Mouse (Mus musculus) embryonic facial prominence, embryonic 14.5 days (tissue): ENCODE results near the gene Psg16. TPM values are rescaled to one million over a fixed set of nuclear protein-coding genes. Genes with fewer than 3 reads are reported as not detected.
"Not testable (repeated sequence)": the region's sequence is repeated elsewhere in the genome, so short reads cannot be mapped to it uniquely, and the experiment has no call there.

Experiments used
- ATAC-seq: fragments of 200-750 bp; cut with Nextera tagmentation; 2 replicates; pipeline ENCODE4 v1.8.0; 2017; ENCODE audit warnings: low read depth, moderate number of reproducible peaks, moderate TSS enrichment
- DNase-seq: peaks from one replicate; pipeline ENCODE4 v3.0.0-alpha.2; 2015; ENCODE audit warnings: low spot score
- H3K27ac ChIP-seq: fragments of 300-500 bp; sonication (generic); replicated peaks from 2 replicates; pipeline ENCODE4 v1.5.1; 2014; ENCODE audit warnings: low read depth, mild to moderate bottlenecking, low read length, moderate library complexity
- H3K27me3 ChIP-seq: fragments of 300-500 bp; sonication (generic); replicated peaks from 2 replicates; pipeline ENCODE4 v1.6.1; 2014; ENCODE audit warnings: low read length; ENCODE audit not compliant: control insufficient read depth, insufficient read depth
- H3K36me3 ChIP-seq: fragments of 300-500 bp; sonication (generic); 2 replicates; pipeline ENCODE4 v1.6.1; 2014; ENCODE audit warnings: low read length, mixed read lengths; ENCODE audit not compliant: control insufficient read depth, insufficient read depth
- H3K4me1 ChIP-seq: fragments of 300-500 bp; sonication (generic); 2 replicates; pipeline ENCODE4 v1.6.1; 2014; ENCODE audit warnings: antibody characterized with exemption, low read length; ENCODE audit not compliant: control insufficient read depth, insufficient read depth
- H3K4me2 ChIP-seq: fragments of 300-500 bp; sonication (generic); 2 replicates; pipeline ENCODE4 v1.6.1; 2014; ENCODE audit warnings: low read depth, mild to moderate bottlenecking, low read length, moderate library complexity, mixed read lengths
- H3K4me3 ChIP-seq: fragments of 300-500 bp; sonication (generic); 2 replicates; pipeline ENCODE4 v1.5.1; 2014; ENCODE audit warnings: low read depth, mild to moderate bottlenecking, low read length
- H3K9ac ChIP-seq: fragments of 300-500 bp; sonication (generic); 2 replicates; pipeline ENCODE4 v1.6.1; 2014; ENCODE audit warnings: low read depth, mild to moderate bottlenecking, low read length, moderate library complexity, mixed read lengths
- H3K9me3 ChIP-seq: fragments of 300-500 bp; sonication (generic); 2 replicates; pipeline ENCODE4 v1.6.1; 2016; ENCODE audit warnings: low read length; ENCODE audit not compliant: control insufficient read depth
- WGBS: fragments of 180-500 bp; shearing (Covaris S2); extraction: QIAGEN DNeasy Blood & Tissue Kit; methylation state at CpG from one replicate; pipeline ENCODE4 v1.1.7; 2014; 5-methylcytosine and 5-hydroxymethylcytosine counted together
- polyA plus RNA-seq: library from polyadenylated mRNA; unstranded; fragments of >200 nt; fragmentation: Nextera tagmentation; extraction: Ambion mirVana; gene quantifications from 2 replicates; pipeline ENCODE4 v1.2.1, GENCODE M21; 2014

Gene Psg16
- polyA plus RNA-seq, 1 experiment from 2014 or later, result 0.11 TPM

DNA sequence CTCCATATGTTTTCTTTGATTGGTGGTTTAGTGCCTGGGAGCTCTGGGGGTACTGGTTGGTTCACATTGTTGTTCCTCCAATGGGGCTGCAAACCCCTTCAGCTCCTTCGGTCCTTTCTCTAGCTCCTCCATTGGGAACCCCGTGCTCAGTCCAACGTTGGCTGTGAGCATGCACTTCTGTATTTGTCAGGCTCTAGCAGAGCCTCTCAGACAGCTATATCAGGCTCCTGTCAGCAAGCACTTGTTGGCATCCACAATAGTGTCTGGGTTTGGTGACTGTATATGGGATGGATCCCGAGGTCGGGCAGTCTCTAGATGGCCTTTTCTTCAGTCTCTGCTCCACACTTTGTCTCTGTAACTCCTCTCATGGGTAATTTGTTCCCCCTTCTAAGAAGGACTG is 6.2 kb upstream of the Psg16 start:
- WGBS, result 62% methylated on average over 5 of the region's 5 CpGs
- not testable (repeated sequence) for DNase-seq

DNA sequence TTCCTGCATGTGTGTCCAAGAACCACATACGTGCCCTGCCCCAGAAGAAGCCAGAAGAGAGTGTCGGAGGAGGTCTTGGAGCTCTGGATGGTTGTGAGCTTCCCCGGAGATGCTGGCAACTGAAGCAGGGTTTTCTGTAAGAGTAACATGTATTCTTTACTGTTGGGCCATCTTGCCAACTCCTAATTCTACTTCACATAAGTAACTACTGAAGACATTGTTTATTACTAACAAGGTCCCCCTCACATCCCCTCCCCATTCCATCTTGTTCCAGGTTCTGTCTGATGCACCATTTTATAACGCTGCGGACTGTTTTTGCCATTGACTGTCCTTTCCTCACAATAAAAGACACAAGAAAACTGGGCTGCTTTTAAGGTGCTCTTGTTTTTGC is 332 bp upstream of the Psg16 start:
- H3K9ac ChIP-seq, result no peak overlapping the region
- no peak overlapping the region for H3K4me3 ChIP-seq
- H3K27me3 ChIP-seq, result no peaks in the 10 kb centered on the region
- H3K36me3 ChIP-seq, result no peaks in the 10 kb centered on the region
- no peaks in the 10 kb centered on the region for H3K4me1 ChIP-seq
- no peak for DNase-seq
- no peak overlapping the region for H3K27ac ChIP-seq
- WGBS, result 60% methylated on average over 5 of the region's 5 CpGs
- no peak overlapping the region for H3K4me2 ChIP-seq
- H3K9me3 ChIP-seq, result no peaks in the 10 kb centered on the region
- ATAC-seq, result no peak

More for the DNA sequence above, 6.2 kb upstream of the Psg16 start:
- H3K4me2 ChIP-seq, H3K36me3 ChIP-seq, H3K27ac ChIP-seq, H3K27me3 ChIP-seq, H3K9ac ChIP-seq, H3K4me1 ChIP-seq, H3K9me3 ChIP-seq, ATAC-seq, H3K4me3 ChIP-seq: not testable (repeated sequence)

DNA sequence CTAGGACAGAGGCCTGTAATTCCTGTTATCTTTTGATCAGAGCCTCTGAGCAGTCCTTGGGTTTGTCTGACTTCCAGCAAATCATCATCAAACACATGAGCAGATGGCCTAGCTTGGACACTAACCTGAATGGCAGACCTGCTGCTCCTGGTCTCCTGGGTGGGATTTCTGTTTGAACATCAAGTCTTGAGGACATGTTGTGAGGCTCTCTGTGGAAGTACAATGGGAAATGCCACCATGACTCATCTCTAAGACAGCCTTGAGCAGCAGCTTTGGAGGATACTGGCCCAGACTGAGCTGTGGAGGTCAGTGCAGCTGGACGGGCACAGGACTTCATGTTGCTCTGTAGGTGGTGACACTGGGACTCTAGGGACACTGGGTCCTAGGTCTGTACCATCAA is 2.7 kb downstream of the Psg16 start:
- Histone ChIP-seq H3K27ac (no peak overlapping the region), H3K9ac (no peak overlapping the region), H3K4me2 (no peak overlapping the region), H3K9me3 (no peaks in the 10 kb centered on the region), H3K36me3 (no peaks in the 10 kb centered on the region), H3K4me1 (no peaks in the 10 kb centered on the region), H3K27me3 (no peaks in the 10 kb centered on the region), H3K4me3 (no peak overlapping the region)
- DNase-seq, result no peak
- 100% methylated on average over 1 of the region's 1 CpGs for WGBS
- no peak for ATAC-seq

DNA sequence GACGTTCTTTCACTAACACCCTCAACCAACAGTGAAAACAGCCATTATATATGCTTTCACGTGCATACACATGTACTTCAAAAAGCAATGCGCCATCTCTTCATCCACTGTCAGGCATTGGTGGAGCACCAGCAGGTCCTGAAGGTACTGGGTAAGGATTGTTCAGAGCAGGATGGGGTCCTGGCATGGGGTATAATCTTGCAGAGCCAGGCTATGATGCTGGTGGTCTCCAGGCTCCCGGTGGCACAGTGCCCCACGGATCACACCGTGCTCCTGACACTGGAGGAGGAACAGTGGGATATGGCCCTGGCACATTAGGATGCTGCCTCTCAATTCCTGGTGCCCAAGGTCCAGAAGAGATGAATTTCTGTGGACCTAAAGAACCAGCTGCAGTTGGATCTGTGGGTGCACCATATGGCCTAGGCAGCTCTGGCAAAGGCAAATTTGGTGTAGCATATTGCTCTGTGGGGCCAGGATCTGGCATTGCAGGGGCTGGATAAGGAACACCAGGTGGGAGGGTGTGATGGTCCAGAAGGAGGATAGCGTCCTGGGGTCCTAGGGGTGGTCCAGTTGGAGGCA is 4.3 kb downstream of the Psg16 start:
- H3K27ac ChIP-seq, result no peak overlapping the region
- no peaks in the 10 kb centered on the region for H3K27me3 ChIP-seq
- DNase-seq (no peak), ATAC-seq (peak; percentile 26; the same call in 1 of the 2 replicates)
- H3K36me3 ChIP-seq, result no peaks in the 10 kb centered on the region
- 70% methylated on average over 7 of the region's 7 CpGs for whole genome bisulfite sequencing
- no peak overlapping the region for H3K9ac ChIP-seq
- no peaks in the 10 kb centered on the region for H3K9me3 ChIP-seq
- H3K4me3 ChIP-seq, result no peak overlapping the region
- no peaks in the 10 kb centered on the region for H3K4me1 ChIP-seq
- no peak overlapping the region for H3K4me2 ChIP-seq

DNA sequence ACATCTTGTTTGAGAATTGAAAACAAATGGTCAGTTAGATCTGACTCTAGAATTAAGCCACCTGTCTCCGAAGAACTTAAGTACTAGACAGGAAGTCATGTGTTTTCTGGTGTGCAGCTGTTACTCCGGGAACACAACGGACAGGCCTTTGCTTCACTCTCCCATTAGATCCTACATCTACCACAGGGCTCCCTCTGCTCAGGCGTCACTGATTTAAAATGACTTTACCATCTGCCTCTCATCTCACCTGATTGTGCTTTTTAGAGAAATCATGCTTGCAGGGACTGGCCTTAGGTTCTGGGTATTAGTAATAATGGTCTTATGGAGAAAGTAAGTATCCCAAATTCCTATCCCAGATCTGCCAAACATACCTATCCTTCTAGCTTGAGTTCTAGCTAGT is 8.9 kb downstream of the Psg16 start:
- Histone ChIP-seq H3K36me3 (no peaks in the 10 kb centered on the region), H3K9ac (no peak overlapping the region), H3K4me1 (no peaks in the 10 kb centered on the region), H3K27me3 (no peaks in the 10 kb centered on the region), H3K4me3 (no peak overlapping the region), H3K9me3 (no peaks in the 10 kb centered on the region), H3K4me2 (no peak overlapping the region), H3K27ac (no peak overlapping the region)
- no peak for DNase-seq
- 75% methylated on average over 4 of the region's 4 CpGs for WGBS
- no peak for ATAC-seq

DNA sequence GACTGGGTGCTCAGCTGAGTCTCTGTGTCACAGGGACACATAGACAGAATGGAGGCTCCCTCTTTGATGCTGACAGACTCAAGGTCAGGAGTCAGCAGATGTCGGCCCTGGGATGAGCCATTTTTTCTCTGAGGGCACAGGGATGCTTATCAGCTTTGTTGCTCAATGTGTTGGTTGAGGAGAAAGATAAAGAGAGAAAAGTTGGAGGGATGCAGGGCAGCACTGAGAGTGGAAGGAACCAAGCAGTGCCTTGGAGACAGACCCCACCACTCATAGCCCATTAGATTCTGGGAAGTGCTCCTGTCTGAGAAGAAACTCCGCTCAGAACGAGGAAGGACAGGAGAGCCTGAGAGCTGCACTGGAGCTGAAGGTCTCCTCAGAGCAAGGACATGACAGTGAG is 13.9 kb downstream of the Psg16 start:
- Histone ChIP-seq H3K27me3 (no peaks in the 10 kb centered on the region), H3K27ac (no peak overlapping the region), H3K4me3 (no peak overlapping the region), H3K9ac (no peak overlapping the region), H3K4me1 (no peaks in the 10 kb centered on the region), H3K4me2 (no peak overlapping the region), H3K36me3 (no peaks in the 10 kb centered on the region), H3K9me3 (no peaks in the 10 kb centered on the region)
- ATAC-seq, result no peak
- 74% methylated on average over 3 of the region's 3 CpGs for WGBS
- DNase-seq, result no peak

DNA sequence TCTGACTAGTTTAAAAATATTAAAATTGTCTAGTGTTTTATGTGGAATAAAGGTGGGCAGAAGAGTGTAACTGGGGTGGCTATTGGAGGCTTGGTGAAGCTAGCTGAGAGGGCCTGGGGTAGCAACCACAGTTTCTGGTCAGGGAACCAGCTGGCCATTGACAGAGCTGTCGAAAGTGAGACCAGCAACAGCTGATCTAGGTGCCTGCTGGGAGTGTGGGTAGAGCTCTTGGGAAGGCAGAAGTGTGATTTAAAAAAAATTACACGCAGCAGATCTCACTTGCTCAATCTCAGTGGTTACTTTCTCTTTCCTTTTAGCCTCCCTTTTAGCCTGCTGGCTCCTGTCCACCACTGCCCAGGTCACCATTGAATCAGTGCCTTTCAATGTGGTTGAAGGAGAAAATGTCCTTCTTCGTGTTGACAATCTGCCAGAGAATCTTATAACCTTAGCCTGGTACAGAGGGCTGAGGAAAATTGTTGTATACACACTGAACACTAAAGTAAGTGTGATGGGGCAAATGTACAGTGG is 16.3 kb downstream of the Psg16 start:
- 53% methylated on average over 3 of the region's 3 CpGs for WGBS
- no peak overlapping the region for H3K4me3 ChIP-seq

DNA sequence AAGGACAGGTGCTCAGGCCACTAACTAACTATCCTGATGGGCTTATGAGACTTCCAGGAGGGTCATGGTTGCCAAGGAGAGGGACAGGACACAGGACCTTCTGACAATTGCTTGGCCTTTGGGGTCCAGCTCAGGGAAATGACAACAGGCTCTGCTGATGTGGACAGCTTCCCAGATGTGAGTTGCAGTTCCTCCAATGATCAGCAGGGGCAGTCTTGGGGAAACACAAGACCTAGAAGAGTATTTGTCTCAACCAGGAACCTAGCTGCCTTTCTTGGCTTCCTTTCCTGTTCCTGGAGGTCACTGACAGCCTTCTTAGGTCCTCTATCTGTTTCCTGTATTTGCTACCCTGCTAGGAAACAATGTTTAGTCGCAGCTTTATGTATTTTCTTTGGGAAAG is 17.4 kb downstream of the Psg16 start:
- ATAC-seq (no peak), DNase-seq (no peak)
- Histone ChIP-seq H3K27ac (no peak overlapping the region), H3K9ac (no peak overlapping the region), H3K36me3 (no peaks in the 10 kb centered on the region), H3K4me1 (no peaks in the 10 kb centered on the region), H3K27me3 (no peaks in the 10 kb centered on the region), H3K9me3 (no peaks in the 10 kb centered on the region), H3K4me3 (no peak overlapping the region), H3K4me2 (no peak overlapping the region)
- WGBS, result 19% methylated on average over 1 of the region's 1 CpGs

More for the DNA sequence above, 16.3 kb downstream of the Psg16 start:
- Histone ChIP-seq H3K36me3 (no peaks in the 10 kb centered on the region), H3K27me3 (no peaks in the 10 kb centered on the region), H3K9ac (no peak overlapping the region), H3K4me2 (no peak overlapping the region), H3K27ac (no peak overlapping the region), H3K4me1 (no peaks in the 10 kb centered on the region), H3K9me3 (no peaks in the 10 kb centered on the region)
- DNase-seq (no peak), ATAC-seq (no peak)

DNA sequence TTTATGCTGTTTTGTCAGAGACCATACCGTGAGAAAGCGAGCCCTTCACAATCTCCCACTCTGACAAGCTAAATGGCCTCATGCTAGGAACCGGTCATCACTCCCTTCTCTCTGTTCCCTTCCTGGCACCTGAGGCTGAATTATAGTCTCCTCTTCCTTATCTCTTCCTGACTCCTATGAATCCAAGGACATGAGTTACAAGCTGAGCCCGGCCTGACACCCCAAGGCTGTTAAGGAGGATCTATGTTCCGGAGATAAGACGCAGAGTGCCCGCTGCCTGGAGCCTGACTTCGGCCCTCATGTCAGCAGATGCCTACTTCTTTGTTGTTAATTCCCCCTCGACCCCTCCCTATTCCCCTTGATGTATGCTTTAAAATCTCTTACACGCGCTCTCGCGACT is 27.8 kb downstream of the Psg16 start:
- H3K4me1 ChIP-seq, ATAC-seq, H3K27ac ChIP-seq, H3K27me3 ChIP-seq, H3K9me3 ChIP-seq, H3K36me3 ChIP-seq, H3K4me3 ChIP-seq, H3K4me2 ChIP-seq, DNase-seq, H3K9ac ChIP-seq: not testable (repeated sequence)
- 88% methylated on average over 13 of the region's 13 CpGs for WGBS
